Mouse (Mus musculus) ovary, adult 18-20 months (tissue): ENCODE measurements around the gene Gabrp.

Experiments
- DNase-seq: peaks from one replicate; pipeline ENCODE4 v3.0.0; 2022; ENCODE audit warnings: low spot score, mixed read lengths

The Gabrp gene

GRCm38 (mm10) chr11:33578859-33579258 lies at the start of gene Gabrp:
Gene Gabrp (minus strand): TSS chr11:33578959.
- DNase-seq, result no peak

- no peak for DNase-seq
Measured at GRCm38 (mm10) chr11:33627136-33627742, 48.5 kb upstream of the Gabrp start.

DNA sequence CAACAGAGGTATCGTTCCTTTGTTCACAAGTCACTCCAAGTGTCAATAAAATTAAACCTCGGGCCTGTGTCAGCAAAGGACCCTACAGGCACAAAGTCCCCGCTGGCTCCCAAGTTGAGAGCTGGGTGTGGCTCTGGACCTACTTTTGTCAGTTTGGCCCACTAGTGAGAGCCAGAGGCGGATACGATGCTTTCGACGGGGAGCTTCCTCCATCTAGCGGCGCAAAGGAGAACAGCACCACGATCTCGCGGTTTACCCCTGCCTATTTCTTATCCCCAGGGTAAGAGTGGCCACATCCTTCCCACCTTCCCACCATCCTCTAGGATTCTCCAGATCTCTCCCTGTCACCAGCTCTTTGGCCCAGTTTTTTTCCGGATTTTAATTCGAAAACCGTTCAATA lies 35.5 kb upstream of the Gabrp start:
- DNase-seq, result peak; percentile 15

DNA sequence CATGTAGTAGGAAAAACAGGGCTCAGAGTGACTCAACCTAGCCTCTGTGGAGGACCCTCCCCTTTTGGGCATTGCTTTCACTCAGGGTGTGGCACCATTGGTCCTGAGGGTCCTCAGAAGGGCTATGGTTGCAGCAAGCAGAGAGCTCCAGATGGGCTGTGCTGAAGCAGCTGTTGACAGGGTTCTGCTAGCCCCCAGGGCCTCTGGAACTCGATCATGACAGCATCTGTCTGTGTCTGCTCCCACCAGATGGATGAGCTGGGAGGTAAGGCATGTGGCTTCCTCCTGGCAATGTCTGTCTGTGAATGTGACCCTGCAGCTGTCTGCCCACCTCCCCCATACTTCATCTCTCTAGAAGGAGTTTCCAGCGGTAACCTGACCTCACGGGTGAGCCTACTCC lies 29.0 kb upstream of the Gabrp start:
- no peak for DNase-seq

DNA sequence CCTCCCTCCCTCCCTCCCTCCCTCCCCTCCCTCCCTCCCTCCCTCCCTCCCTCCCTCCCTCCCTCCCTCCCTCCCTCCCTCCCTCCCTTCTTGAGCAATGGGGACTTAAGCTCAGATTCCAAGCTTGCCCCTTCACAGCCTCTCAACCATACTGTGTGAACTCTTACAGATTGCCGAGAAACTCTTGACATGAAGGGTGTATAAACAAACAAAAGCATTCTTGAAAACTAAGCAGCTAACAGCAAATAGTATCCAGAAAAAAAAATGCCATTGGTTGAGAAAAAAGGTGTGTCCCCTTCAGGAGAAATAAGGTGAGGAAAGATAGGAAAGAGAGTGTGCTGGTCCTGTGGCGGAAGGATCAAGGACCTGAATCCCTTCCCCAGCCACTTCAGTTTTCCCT lies 24.4 kb upstream of the Gabrp start:
- DNase-seq, result no peak

- DNase-seq, result no peak
Measured at GRCm38 (mm10) chr11:33598986-33599385, 20.2 kb upstream of the Gabrp start, which contains the start of gene D130052B06Rik. Gene D130052B06Rik (plus strand): TSS chr11:33599302.

- DNase-seq, result no peak
Measured at GRCm38 (mm10) chr11:33596655-33597054, 17.9 kb upstream of the Gabrp start.

DNA sequence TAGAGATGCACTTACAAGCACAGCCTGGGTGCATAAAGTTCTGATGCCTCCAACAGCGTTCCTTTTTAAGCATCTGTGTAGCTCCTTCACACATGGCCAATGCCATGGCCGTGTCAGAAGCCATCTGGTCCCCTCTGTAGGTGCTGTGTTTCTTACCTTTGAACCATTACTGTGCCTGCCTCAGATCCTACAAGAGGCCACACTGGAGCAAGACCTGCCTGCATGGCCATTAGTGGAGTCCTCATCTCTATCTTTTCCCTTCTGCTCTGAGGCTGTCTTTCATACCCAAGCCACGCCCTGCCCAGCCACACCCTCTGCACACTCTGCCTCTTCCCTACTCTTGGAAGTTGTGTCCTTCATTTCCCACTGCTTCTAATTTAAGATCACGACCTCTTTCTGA lies 14.1 kb upstream of the Gabrp start:
- no peak for DNase-seq

GRCm38 (mm10) chr11:33590771-33591170 lies 12.0 kb upstream of the Gabrp start:
- DNase-seq, result no peak

- no peak for DNase-seq
Measured at GRCm38 (mm10) chr11:33586614-33587013, 7.9 kb upstream of the Gabrp start.

DNA sequence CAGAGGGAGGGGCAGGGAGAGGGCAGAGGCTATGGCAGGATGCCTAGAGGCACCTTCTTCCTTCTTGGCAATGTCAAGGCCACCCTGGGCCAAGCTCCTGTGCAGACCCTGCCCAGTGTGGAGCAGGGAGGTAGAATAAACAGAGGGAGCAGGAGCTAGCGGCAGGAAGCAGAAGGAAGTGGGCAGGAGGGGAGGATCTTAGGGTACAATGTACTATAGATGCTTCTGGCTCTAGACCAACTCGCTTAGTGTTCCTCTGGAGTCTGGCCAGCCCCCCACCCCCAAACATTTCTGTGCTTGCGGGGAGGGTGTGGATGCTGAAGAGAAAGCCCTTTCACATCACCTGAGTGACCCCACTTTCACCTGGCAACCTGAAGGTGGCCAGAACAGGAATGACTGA lies 862 bp upstream of the Gabrp start:
- peak; percentile 10 for DNase-seq

DNA sequence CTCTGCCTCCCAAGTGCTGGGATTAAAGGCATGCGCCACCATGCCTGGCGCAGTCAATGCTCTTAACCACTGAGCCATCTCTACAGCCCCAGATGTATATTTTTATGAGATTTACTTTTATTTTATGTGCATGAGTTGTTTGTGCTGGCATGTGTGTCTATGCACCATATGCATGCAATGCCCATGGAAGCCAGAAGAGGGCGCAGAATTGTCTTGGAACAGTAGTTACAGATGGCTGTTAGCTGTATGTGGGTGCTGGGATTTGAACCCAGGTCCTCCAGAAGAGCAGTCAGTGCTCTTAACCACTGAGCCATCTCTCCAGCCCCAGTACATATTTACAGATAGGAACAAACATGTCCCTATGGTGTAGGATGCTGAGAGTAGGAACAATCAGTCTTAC lies 3.8 kb downstream of the Gabrp start:
- no peak for DNase-seq

- no peak for DNase-seq
Measured at GRCm38 (mm10) chr11:33570413-33570812, 8.3 kb downstream of the Gabrp start.

DNA sequence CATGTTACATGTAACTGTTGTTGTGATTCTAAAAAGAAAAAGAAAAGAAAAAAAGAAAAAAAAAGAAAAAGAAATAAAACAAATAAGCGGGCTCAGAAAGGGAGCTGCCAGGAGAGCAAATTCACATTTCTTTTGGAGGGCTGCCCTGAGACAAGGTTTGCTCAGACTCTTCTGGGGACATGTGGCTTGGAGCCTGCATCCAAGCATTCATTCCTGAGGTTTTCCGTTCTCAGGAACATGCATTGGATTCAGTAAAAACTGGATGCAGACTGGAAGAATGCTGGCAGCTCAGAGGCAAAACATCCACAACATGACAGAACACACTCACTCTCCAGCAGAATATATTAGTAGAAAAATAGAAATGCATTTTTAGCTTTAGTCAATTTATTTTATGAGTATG lies 14.8 kb downstream of the Gabrp start:
- DNase-seq, result no peak

GRCm38 (mm10) chr11:33554123-33554522 lies 24.6 kb downstream of the Gabrp start:
- DNase-seq, result no peak

DNA sequence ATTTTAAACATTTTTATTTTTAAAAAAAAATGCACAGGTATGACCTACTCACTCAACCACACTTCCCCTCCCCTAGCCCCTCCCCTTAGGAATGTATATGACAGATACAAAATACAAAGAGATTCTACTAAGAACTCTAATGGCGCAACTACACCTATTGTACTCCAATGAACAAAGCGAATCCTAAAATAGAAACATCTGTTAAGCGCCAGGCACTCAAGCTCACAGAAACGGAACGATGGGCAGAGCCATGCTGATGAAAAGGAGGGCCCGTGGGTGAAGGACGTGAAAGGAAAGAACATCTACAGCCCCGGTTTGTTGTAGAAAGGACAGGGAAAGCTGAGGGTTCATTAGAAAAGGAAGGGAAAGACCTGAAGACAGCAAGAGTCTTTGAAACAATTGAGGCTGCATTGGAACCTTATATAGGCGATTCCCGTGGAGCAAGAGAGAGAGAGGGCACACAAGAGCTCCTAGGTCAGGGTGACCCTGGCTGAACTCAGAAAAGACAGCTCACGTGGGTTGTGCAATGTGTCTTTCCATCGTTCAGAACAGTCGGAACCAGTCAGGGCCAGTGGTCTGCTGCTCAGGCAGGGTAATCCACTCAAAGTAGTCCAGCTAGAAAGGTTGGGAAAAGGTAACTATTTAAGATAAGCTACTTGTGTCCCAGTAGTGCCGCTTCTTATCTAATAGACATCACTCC lies 27.7 kb downstream of the Gabrp start:
- DNase-seq, result no peak

DNA sequence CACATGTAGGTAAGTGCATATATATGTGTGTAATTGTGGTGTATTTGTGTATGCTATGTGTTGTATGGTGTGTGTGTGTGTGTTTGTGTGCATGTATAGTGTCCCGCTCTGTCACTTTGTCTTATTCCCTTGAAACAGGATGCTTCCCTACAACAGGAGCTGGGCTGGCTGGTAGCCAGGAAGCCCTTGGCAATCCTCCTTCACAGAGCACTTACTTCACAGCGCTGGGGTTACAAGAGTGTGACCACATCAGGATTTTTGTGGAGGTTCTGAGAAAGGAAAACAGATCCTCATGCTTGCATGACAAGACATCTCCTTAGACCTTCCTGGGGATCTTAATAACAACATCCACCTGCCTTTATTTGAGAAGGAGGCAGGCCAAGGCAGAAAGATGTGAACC lies 31.4 kb downstream of the Gabrp start:
- DNase-seq, result no peak

- DNase-seq, result no peak
Measured at GRCm38 (mm10) chr11:33544945-33545344, 33.8 kb downstream of the Gabrp start.

DNA sequence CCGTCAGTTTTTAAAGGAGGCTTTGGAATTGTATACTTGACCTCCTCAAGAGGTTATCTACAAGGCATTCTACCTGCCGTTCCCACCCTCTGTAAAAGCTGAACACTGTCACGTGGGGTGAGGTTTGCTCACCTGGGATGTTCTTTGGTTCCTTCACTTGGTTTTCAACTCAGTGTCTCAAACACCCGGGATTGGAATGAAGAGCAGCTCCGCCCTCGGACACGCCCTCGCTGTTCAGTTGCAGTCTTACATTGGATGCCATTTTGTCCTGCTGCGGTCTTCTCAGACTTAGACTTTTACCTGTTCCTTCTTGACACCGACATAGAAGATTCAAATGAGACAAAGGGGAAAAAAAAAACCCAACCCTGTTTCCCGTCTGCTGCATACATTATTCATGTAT lies 34.6 kb downstream of the Gabrp start:
- no peak for DNase-seq

DNA sequence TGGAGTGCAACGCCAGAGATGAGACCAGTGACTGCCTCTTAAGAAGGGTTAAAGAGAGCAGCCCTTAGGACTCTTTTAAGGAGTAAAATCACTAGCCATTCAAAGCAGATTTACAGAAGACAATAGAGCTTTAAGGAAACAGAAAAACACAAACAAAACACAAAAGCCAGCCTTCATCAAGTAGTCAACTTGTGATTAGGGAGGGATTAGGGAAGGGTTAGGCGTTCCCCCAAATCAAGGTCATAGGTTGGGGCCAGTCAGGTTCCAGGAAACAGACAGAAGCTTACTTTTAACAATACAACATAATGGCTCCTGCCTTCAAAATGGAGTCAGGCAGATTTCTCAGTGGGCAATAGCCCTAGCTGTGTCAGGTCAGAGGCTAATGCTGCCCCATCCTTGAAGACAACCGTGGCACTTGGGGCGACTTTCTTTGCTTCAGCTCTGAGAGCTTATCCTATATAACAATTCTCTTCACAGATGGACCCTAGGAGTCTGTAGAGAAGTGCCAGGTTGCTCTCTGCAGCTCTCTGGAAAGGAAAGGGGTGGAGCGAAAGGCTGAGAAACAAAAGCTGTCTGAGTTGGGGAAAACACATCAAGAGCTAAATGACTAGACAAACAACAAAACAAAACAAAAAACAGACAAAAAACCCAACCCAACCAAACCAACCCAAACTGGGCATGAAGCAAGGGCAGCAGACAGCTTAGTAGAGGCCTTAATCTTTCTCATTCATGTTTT lies 41.2 kb downstream of the Gabrp start:
- DNase-seq, result no peak

DNA sequence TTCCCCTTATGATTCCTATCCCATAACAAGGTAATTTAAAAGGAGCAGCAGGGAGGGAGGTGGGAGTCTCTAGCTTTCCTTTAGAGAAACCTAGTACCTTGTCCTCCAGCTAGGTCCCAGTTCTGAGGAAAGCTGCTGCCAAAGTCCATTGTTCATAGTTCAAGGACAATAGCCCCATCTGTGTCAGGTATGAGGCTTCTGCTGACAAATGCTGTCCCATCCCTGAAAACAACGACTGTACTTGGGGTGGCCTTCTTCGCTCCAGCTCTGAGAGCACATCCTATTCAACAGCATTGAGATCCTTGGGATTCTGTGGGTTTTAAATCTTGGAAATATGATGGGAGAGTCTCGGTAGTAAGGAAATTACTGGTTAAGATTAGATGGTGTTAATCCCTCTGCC lies 42.1 kb downstream of the Gabrp start:
- DNase-seq, result no peak

DNA sequence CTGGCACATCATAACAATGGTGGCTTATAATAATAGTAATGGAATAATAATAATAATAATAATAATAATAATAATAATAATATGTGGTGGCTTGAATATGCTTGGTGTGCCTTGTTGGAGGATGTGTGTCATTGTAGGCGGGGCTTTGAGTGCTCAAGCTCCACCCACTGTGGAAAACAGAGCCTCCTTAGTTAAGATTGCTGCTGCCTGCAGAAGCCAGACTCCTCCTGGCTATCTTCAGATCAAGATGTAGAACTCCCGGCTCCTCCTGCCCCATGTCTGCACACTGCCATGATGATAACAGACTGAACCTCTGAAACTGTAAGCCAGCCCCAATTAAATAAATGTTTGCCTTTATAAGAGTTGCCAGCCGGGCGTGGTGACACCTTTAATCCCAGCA lies 44.2 kb downstream of the Gabrp start:
- no peak for DNase-seq

- no peak for DNase-seq
Measured at GRCm38 (mm10) chr11:33533577-33533976, 45.2 kb downstream of the Gabrp start.
